Mouse (Mus musculus) neural tube, embryonic 14.5 days (tissue): ENCODE results near the gene Fgfr1op. TPM values are rescaled to one million over a fixed set of nuclear protein-coding genes. Genes with fewer than 3 reads are reported as not detected.
"Not testable (repeated sequence)": the region's sequence is repeated elsewhere in the genome, so short reads cannot be mapped to it uniquely, and the experiment has no call there.

Experiments
- ATAC-seq: fragments of 200-750 bp; cut with Nextera tagmentation; 2 replicates; pipeline ENCODE4 v1.8.0; 2017; ENCODE audit warnings: low read depth, mild to moderate bottlenecking, moderate TSS enrichment, moderate library complexity
- H3K27ac ChIP-seq: fragments of 300-500 bp; sonication (generic); 2 replicates; pipeline ENCODE4 v1.5.1; 2014; ENCODE audit warnings: low read depth, mild to moderate bottlenecking, control low read depth, low read length, moderate library complexity, mixed read lengths
- H3K27me3 ChIP-seq: fragments of 300-500 bp; sonication (generic); 2 replicates; pipeline ENCODE4 v1.6.1; 2014; ENCODE audit warnings: low read length; ENCODE audit not compliant: control insufficient read depth, insufficient read depth
- H3K36me3 ChIP-seq: fragments of 300-500 bp; sonication (generic); 2 replicates; pipeline ENCODE4 v1.6.1; 2014; ENCODE audit warnings: low read length, mixed read lengths; ENCODE audit not compliant: control insufficient read depth, insufficient read depth
- H3K4me1 ChIP-seq: fragments of 300-500 bp; sonication (generic); 2 replicates; pipeline ENCODE4 v1.6.1; 2014; ENCODE audit warnings: low read length; ENCODE audit not compliant: control insufficient read depth, insufficient read depth
- H3K4me2 ChIP-seq: fragments of 300-500 bp; sonication (generic); 2 replicates; pipeline ENCODE4 v1.6.1; 2014; ENCODE audit warnings: mild to moderate bottlenecking, low read depth, low read length, control low read depth
- H3K4me3 ChIP-seq: fragments of 300-500 bp; sonication (generic); 2 replicates; pipeline ENCODE4 v1.5.1; 2014; ENCODE audit warnings: low read depth, low read length, control low read depth, mixed read lengths
- H3K9ac ChIP-seq: fragments of 300-500 bp; sonication (generic); replicated peaks from 2 replicates; pipeline ENCODE4 v1.6.1; 2014; ENCODE audit warnings: low read depth, mild to moderate bottlenecking, control low read depth, low read length, mixed read lengths
- H3K9me3 ChIP-seq: fragments of 300-500 bp; sonication (generic); 2 replicates; pipeline ENCODE4 v1.6.1; 2016; ENCODE audit warnings: low read length; ENCODE audit not compliant: control insufficient read depth
- WGBS: fragments of 180-500 bp; shearing (Covaris S2); extraction: QIAGEN DNeasy Blood & Tissue Kit; methylation state at CpG from one replicate; pipeline ENCODE4 v1.1.7; 2014; 5-methylcytosine and 5-hydroxymethylcytosine counted together
- polyA plus RNA-seq: library from polyadenylated mRNA; unstranded; fragments of >200 nt; fragmentation: Nextera tagmentation; extraction: Ambion mirVana; gene quantifications from 2 replicates; pipeline ENCODE4 v1.2.1, GENCODE M21; 2014

The Fgfr1op gene
- 30.9 and 34.9 TPM in 2 replicates for polyA plus RNA-seq

- 2% methylated on average over 12 of the region's 55 CpGs for whole genome bisulfite sequencing
- H3K9me3 ChIP-seq, H3K27ac ChIP-seq, H3K4me1 ChIP-seq, H3K36me3 ChIP-seq, H3K27me3 ChIP-seq: not testable (repeated sequence)
- peak; percentile 97 for ATAC-seq
- Histone ChIP-seq H3K9ac (0 out of 2 replicates have a peak within 1 kb of the TSS, but pooled peaks have one; percentile 34), H3K4me3 (peak within 1 kb of the TSS; percentile 38), H3K4me2 (peak within 1 kb of the TSS; percentile 36)
These were observed at the start of gene Fgfr1op for GRCm38 (mm10) chr17:8164701-8165607. TSS of gene Fgfr1op (plus strand) at chr17:8165501.

GRCm38 (mm10) chr17:8116378-8116777 lies 48.9 kb upstream of the Fgfr1op start:
- not testable (repeated sequence) for H3K4me3 ChIP-seq, H3K9me3 ChIP-seq, H3K4me1 ChIP-seq, H3K27me3 ChIP-seq, H3K27ac ChIP-seq, H3K4me2 ChIP-seq, H3K36me3 ChIP-seq, ATAC-seq, H3K9ac ChIP-seq
- 75% methylated on average over 6 of the region's 11 CpGs for WGBS

GRCm38 (mm10) chr17:8116928-8117327 lies 48.4 kb upstream of the Fgfr1op start:
- H3K9me3 ChIP-seq, H3K4me1 ChIP-seq, H3K27me3 ChIP-seq, H3K36me3 ChIP-seq, ATAC-seq, H3K4me3 ChIP-seq, H3K27ac ChIP-seq, H3K9ac ChIP-seq, H3K4me2 ChIP-seq: not testable (repeated sequence)
- WGBS = no CpG with 5 or more reads among the region's 6 CpGs

GRCm38 (mm10) chr17:8122974-8123373 lies 42.3 kb upstream of the Fgfr1op start:
- H3K4me2 ChIP-seq, ATAC-seq, H3K4me1 ChIP-seq, H3K4me3 ChIP-seq, H3K36me3 ChIP-seq, H3K9me3 ChIP-seq, H3K27ac ChIP-seq, H3K27me3 ChIP-seq, H3K9ac ChIP-seq: not testable (repeated sequence)
- no CpG with 5 or more reads among the region's 3 CpGs for WGBS

GRCm38 (mm10) chr17:8124586-8124985 lies 40.7 kb upstream of the Fgfr1op start:
- ATAC-seq, H3K36me3 ChIP-seq, H3K4me2 ChIP-seq, H3K9ac ChIP-seq, H3K9me3 ChIP-seq, H3K4me3 ChIP-seq, H3K27ac ChIP-seq, H3K27me3 ChIP-seq, H3K4me1 ChIP-seq: not testable (repeated sequence)
- 100% methylated on average over 1 of the region's 6 CpGs for WGBS

GRCm38 (mm10) chr17:8128326-8128993 lies 36.8 kb upstream of the Fgfr1op start:
- not testable (repeated sequence) for ATAC-seq, H3K9me3 ChIP-seq
- WGBS = 50% methylated on average over 1 of the region's 7 CpGs

GRCm38 (mm10) chr17:8129578-8129977 lies 35.7 kb upstream of the Fgfr1op start:
- not testable (repeated sequence) for H3K27me3 ChIP-seq, H3K4me3 ChIP-seq, H3K4me1 ChIP-seq, H3K4me2 ChIP-seq, H3K9me3 ChIP-seq, ATAC-seq, H3K36me3 ChIP-seq, H3K27ac ChIP-seq, H3K9ac ChIP-seq
- WGBS = 90% methylated on average over 9 of the region's 9 CpGs

More at GRCm38 (mm10) chr17:8128326-8128993, 36.8 kb upstream of the Fgfr1op start:
- not testable (repeated sequence) for H3K27me3 ChIP-seq, H3K4me2 ChIP-seq, H3K4me3 ChIP-seq, H3K36me3 ChIP-seq, H3K9ac ChIP-seq, H3K4me1 ChIP-seq, H3K27ac ChIP-seq

GRCm38 (mm10) chr17:8130849-8131248 lies 34.5 kb upstream of the Fgfr1op start:
- not testable (repeated sequence) for H3K4me3 ChIP-seq, H3K36me3 ChIP-seq, H3K27me3 ChIP-seq, H3K9me3 ChIP-seq, ATAC-seq, H3K4me1 ChIP-seq, H3K4me2 ChIP-seq, H3K27ac ChIP-seq, H3K9ac ChIP-seq
- no CpG with 5 or more reads among the region's 6 CpGs for WGBS

- H3K36me3 ChIP-seq, ATAC-seq, H3K27ac ChIP-seq, H3K9ac ChIP-seq, H3K4me3 ChIP-seq, H3K27me3 ChIP-seq, H3K9me3 ChIP-seq, H3K4me1 ChIP-seq, H3K4me2 ChIP-seq: not testable (repeated sequence)
- WGBS = 98% methylated on average over 5 of the region's 5 CpGs
These were observed 27.2 kb upstream of the Fgfr1op start for GRCm38 (mm10) chr17:8138116-8138515.
